Mouse (Mus musculus): ENCODE results near the gene Wap. TPM values are rescaled to one million over a fixed set of nuclear protein-coding genes. Genes with fewer than 3 reads are reported as not detected.

The Wap gene
- not detected for polyA plus RNA-seq (2014; fragmentation: Illumina TruSeq; extraction: RNeasy Lipid Tissue Mini Kit (QIAGEN cat#74804); ENCODE audit: insufficient read depth, low read depth, low replicate concordance)

GRCm38 (mm10) chr11:6638537-6638936 is at the start of gene Wap:
Gene Wap (minus strand): TSS chr11:6638637.

GRCm38 (mm10) chr11:6658271-6658670 is 19.8 kb upstream of the Wap start, which contains the start of gene Ramp3:
Gene Ramp3 (plus strand): TSS chr11:6658521.

GRCm38 (mm10) chr11:6625478-6626387 is 12.7 kb downstream of the Wap start, which contains the start of gene Tbrg4:
Gene Tbrg4 (minus strand): TSS chr11:6626067.

GRCm38 (mm10) chr11:6605491-6606399 is 32.7 kb downstream of the Wap start, which contains the start of gene Nacad:
Gene Nacad (minus strand): TSS chr11:6606053.

Other genes with a start within 250 kb of the Wap start
- gene Zmiz2, start 249.6 kb downstream of the Wap start, polyA plus RNA-seq (2014; fragmentation: Illumina TruSeq; extraction: RNeasy Lipid Tissue Mini Kit (QIAGEN cat#74804); ENCODE audit: insufficient read depth, low read depth, low replicate concordance), result 15.7 TPM
- 1,907 TPM for gene Ppia, start 223.2 kb downstream of the Wap start, polyA plus RNA-seq (2014; fragmentation: Illumina TruSeq; extraction: RNeasy Lipid Tissue Mini Kit (QIAGEN cat#74804); ENCODE audit: insufficient read depth, low read depth, low replicate concordance)
- gene H2afv, start 194.2 kb downstream of the Wap start, polyA plus RNA-seq (2014; fragmentation: Illumina TruSeq; extraction: RNeasy Lipid Tissue Mini Kit (QIAGEN cat#74804); ENCODE audit: insufficient read depth, low read depth, low replicate concordance), result 125 TPM
- gene Purb, start 162.7 kb downstream of the Wap start, polyA plus RNA-seq (2014; fragmentation: Illumina TruSeq; extraction: RNeasy Lipid Tissue Mini Kit (QIAGEN cat#74804); ENCODE audit: insufficient read depth, low read depth, low replicate concordance), result 17.3 TPM
- 14.6 TPM for gene Myo1g, start 117.7 kb downstream of the Wap start, polyA plus RNA-seq (2014; fragmentation: Illumina TruSeq; extraction: RNeasy Lipid Tissue Mini Kit (QIAGEN cat#74804); ENCODE audit: insufficient read depth, low read depth, low replicate concordance)
- gene Ccm2, start 91.8 kb downstream of the Wap start, polyA plus RNA-seq (2014; fragmentation: Illumina TruSeq; extraction: RNeasy Lipid Tissue Mini Kit (QIAGEN cat#74804); ENCODE audit: insufficient read depth, low read depth, low replicate concordance), result 37.8 TPM
- gene Nacad, start 32.6 kb downstream of the Wap start, polyA plus RNA-seq (2014; fragmentation: Illumina TruSeq; extraction: RNeasy Lipid Tissue Mini Kit (QIAGEN cat#74804); ENCODE audit: insufficient read depth, low read depth, low replicate concordance), result 2.9 TPM
- gene Tbrg4, start 12.6 kb downstream of the Wap start, polyA plus RNA-seq (2014; fragmentation: Illumina TruSeq; extraction: RNeasy Lipid Tissue Mini Kit (QIAGEN cat#74804); ENCODE audit: insufficient read depth, low read depth, low replicate concordance), result 12.1 TPM
- gene Ramp3, start 19.9 kb upstream of the Wap start, polyA plus RNA-seq (2014; fragmentation: Illumina TruSeq; extraction: RNeasy Lipid Tissue Mini Kit (QIAGEN cat#74804); ENCODE audit: insufficient read depth, low read depth, low replicate concordance), result 5.7 TPM
- not detected for gene Gm11983, start 199.0 kb upstream of the Wap start, polyA plus RNA-seq (2014; fragmentation: Illumina TruSeq; extraction: RNeasy Lipid Tissue Mini Kit (QIAGEN cat#74804); ENCODE audit: insufficient read depth, low read depth, low replicate concordance)

Data from lung, adult 10 weeks (tissue).